Mouse (Mus musculus) MEL (cell line): Measurements from ENCODE around the gene Clic1. TPM values are rescaled to one million over a fixed set of nuclear protein-coding genes. Genes with fewer than 3 reads are reported as not detected.
A peak's percentile ranks its signal among the peaks of the same experiment; 100 is the strongest.

Experiments used
- DNase-seq: peaks from one replicate; pipeline ENCODE4 v3.0.0; 2011; ENCODE audit warnings: low read depth, low spot score
- H3K27ac ChIP-seq: 2 replicates; pipeline ENCODE4 v1.5.1; 2012; ENCODE audit warnings: low read depth, mild to moderate bottlenecking, control low read depth, low read length, moderate library complexity; ENCODE audit not compliant: control insufficient read depth
- H3K27me3 ChIP-seq, 2 experiments: fragments of 150-350 bp in 1 of 2; sonication (generic) in 1 of 2; 2 replicates each; pipeline ENCODE4 v1.6.1; 2012; ENCODE audit warnings: low read length in 2 of 2, mild to moderate bottlenecking in 2 of 2, improper control_type of control experiment in 1 of 2, moderate library complexity in 1 of 2; ENCODE audit not compliant: insufficient read depth in 2 of 2, control insufficient read depth in 1 of 2
- H3K36me3 ChIP-seq, 2 experiments: 2 replicates each; pipeline ENCODE4 v1.6.1; 2012 to 2014; ENCODE audit warnings: low read length in 2 of 2, improper control_type of control experiment in 1 of 2, inconsistent platforms in 1 of 2, mild to moderate bottlenecking in 1 of 2; ENCODE audit not compliant: insufficient read depth in 2 of 2, control insufficient read depth in 1 of 2
- H3K4me1 ChIP-seq, 2 experiments: fragments of 150-350 bp in 1 of 2; sonication (generic) in 1 of 2; 2 replicates each; pipeline ENCODE4 v1.6.1; 2012; ENCODE audit warnings: low read length in 2 of 2, improper control_type of control experiment in 1 of 2, mild to moderate bottlenecking in 1 of 2; ENCODE audit not compliant: insufficient read depth in 2 of 2, control insufficient read depth in 1 of 2
- H3K4me3 ChIP-seq, 2 experiments: fragments of 150-350 bp in 1 of 2; sonication (generic) in 1 of 2; 2 replicates each; pipeline ENCODE4 v1.5.1; 2012; ENCODE audit warnings: low read depth in 2 of 2, low read length in 2 of 2, mild to moderate bottlenecking in 2 of 2, moderate library complexity in 2 of 2, control low read depth in 1 of 2, improper control_type of control experiment in 1 of 2; ENCODE audit not compliant: control insufficient read depth in 1 of 2, insufficient read depth in 1 of 2
- H3K79me2 ChIP-seq: 2 replicates; pipeline ENCODE4 v1.6.1; 2012; ENCODE audit warnings: mild to moderate bottlenecking, low read length, moderate library complexity; ENCODE audit not compliant: control insufficient read depth, poor library complexity, insufficient read depth
- H3K9ac ChIP-seq: 2 replicates; pipeline ENCODE4 v1.6.1; 2012; ENCODE audit warnings: low read depth, mild to moderate bottlenecking, control low read depth, low read length, moderate library complexity; ENCODE audit not compliant: control insufficient read depth, poor library complexity, severe bottlenecking
- H3K9me3 ChIP-seq: fragments of 150-350 bp; sonication (generic); replicated peaks from 2 replicates; pipeline ENCODE4 v1.6.1; 2012; ENCODE audit warnings: mild to moderate bottlenecking, low read length, improper control_type of control experiment, moderate library complexity; ENCODE audit not compliant: insufficient read depth
- BHLHE40 ChIP-seq: IDR thresholded peaks from 2 replicates; pipeline ENCODE4 v1.6.1; 2012; ENCODE audit warnings: low read depth, mild to moderate bottlenecking, inconsistent platforms, low read length, improper control_type of control experiment, borderline replicate concordance
- CHD1 ChIP-seq: IDR thresholded peaks from 2 replicates; pipeline ENCODE4 v1.6.1; 2012; ENCODE audit warnings: low read depth, mild to moderate bottlenecking, inconsistent platforms, low read length, improper control_type of control experiment
- CHD2 ChIP-seq: IDR thresholded peaks from 2 replicates; pipeline ENCODE4 v1.6.1; 2011; ENCODE audit warnings: low read length, improper control_type of control experiment
- E2F4 ChIP-seq: IDR thresholded peaks from 2 replicates; pipeline ENCODE4 v1.6.1; 2011; ENCODE audit warnings: low read depth, low read length, improper control_type of control experiment, borderline replicate concordance
- EP300 ChIP-seq, 2 experiments: IDR thresholded peaks; 2 replicates each; pipeline ENCODE4 v1.6.1; 2011; ENCODE audit warnings: improper control_type of control experiment in 2 of 2, low read length in 2 of 2, low read depth in 1 of 2, mild to moderate bottlenecking in 1 of 2
- ETS1 ChIP-seq: IDR thresholded peaks from 2 replicates; pipeline ENCODE4 v1.6.1; 2012; ENCODE audit warnings: low read depth, mild to moderate bottlenecking, inconsistent platforms, low read length, improper control_type of control experiment, moderate library complexity
- GABPA ChIP-seq: IDR thresholded peaks from 2 replicates; pipeline ENCODE4 v1.6.1; 2012; ENCODE audit warnings: low read depth, mild to moderate bottlenecking, inconsistent platforms, low read length, improper control_type of control experiment, moderate library complexity
- GATA1 ChIP-seq: IDR thresholded peaks from 2 replicates; pipeline ENCODE4 v1.6.1; 2011; ENCODE audit warnings: low read depth, low read length, improper control_type of control experiment
- HCFC1 ChIP-seq: IDR thresholded peaks from 2 replicates; pipeline ENCODE4 v1.6.1; 2012; ENCODE audit warnings: low read depth, mild to moderate bottlenecking, inconsistent platforms, low read length, improper control_type of control experiment, moderate library complexity
- JUND ChIP-seq: IDR thresholded peaks from 2 replicates; pipeline ENCODE4 v1.6.1; 2011; ENCODE audit warnings: low read depth, mild to moderate bottlenecking, improper control_type of control experiment, low read length
- KAT2A ChIP-seq: conservative IDR thresholded peaks from 2 replicates; pipeline ENCODE4 v1.6.1; 2012; ENCODE audit warnings: low read depth, low read length, improper control_type of control experiment, inconsistent platforms
- MAX ChIP-seq: IDR thresholded peaks from 2 replicates; pipeline ENCODE4 v1.6.1; 2011; ENCODE audit warnings: low read length, improper control_type of control experiment
- MAZ ChIP-seq: IDR thresholded peaks from 2 replicates; pipeline ENCODE4 v1.6.1; 2012; ENCODE audit warnings: low read depth, mild to moderate bottlenecking, inconsistent platforms, low read length, improper control_type of control experiment
- MXI1 ChIP-seq: IDR thresholded peaks from 2 replicates; pipeline ENCODE4 v1.6.1; 2011; ENCODE audit warnings: mild to moderate bottlenecking, low read depth, low read length, improper control_type of control experiment
- NELFE ChIP-seq: IDR thresholded peaks from 2 replicates; pipeline ENCODE4 v1.6.1; 2011; ENCODE audit warnings: low read depth, low read length, improper control_type of control experiment
- POLR2AphosphoS2 ChIP-seq: IDR thresholded peaks from 2 replicates; pipeline ENCODE4 v1.6.1; 2011; ENCODE audit warnings: low read length, improper control_type of control experiment
- SIN3A ChIP-seq: IDR thresholded peaks from 2 replicates; pipeline ENCODE4 v1.6.1; 2012; ENCODE audit warnings: low read length, improper control_type of control experiment, inconsistent platforms
- TCF12 ChIP-seq: IDR thresholded peaks from 2 replicates; pipeline ENCODE4 v1.6.1; 2014; ENCODE audit warnings: low read depth, mild to moderate bottlenecking, inconsistent platforms, low read length, improper control_type of control experiment, moderate library complexity
- UBTF ChIP-seq: IDR thresholded peaks from 2 replicates; pipeline ENCODE4 v1.6.1; 2012; ENCODE audit warnings: low read depth, mild to moderate bottlenecking, inconsistent platforms, low read length, improper control_type of control experiment, moderate library complexity, borderline replicate concordance; ENCODE audit not compliant: insufficient read depth
- USF1 ChIP-seq: IDR thresholded peaks from 2 replicates; pipeline ENCODE4 v1.6.1; 2014; ENCODE audit warnings: low read depth, mild to moderate bottlenecking, inconsistent platforms, low read length, improper control_type of control experiment, moderate library complexity
- USF2 ChIP-seq, 2 experiments: IDR thresholded peaks; 2 replicates each; pipeline ENCODE4 v1.6.1; 2011 to 2012; ENCODE audit warnings: improper control_type of control experiment in 2 of 2, low read length in 2 of 2, borderline replicate concordance in 1 of 2, inconsistent platforms in 1 of 2, low read depth in 1 of 2, mild to moderate bottlenecking in 1 of 2; ENCODE audit not compliant: insufficient read depth in 1 of 2
- ZMIZ1 ChIP-seq: IDR thresholded peaks from 2 replicates; pipeline ENCODE4 v1.6.1; 2012; ENCODE audit warnings: low read depth, mild to moderate bottlenecking, inconsistent platforms, low read length, improper control_type of control experiment, moderate library complexity
- ZNF384 ChIP-seq: IDR thresholded peaks from 2 replicates; pipeline ENCODE4 v1.6.1; 2012; ENCODE audit warnings: low read depth, mild to moderate bottlenecking, inconsistent platforms, low read length, improper control_type of control experiment
- polyA plus RNA-seq, 2 experiments: library from polyadenylated mRNA; stranded (reverse) in 1 of 2; unstranded in 1 of 2; fragments of >175 nt in 1 of 2; fragments of >200 nt in 1 of 2; gene quantifications; 2 replicates each; pipeline versions ENCODE4 v1.2.1 to v1.2.4; 2012; ENCODE audit warnings: low replicate concordance in 2 of 2, low read depth in 1 of 2; ENCODE audit not compliant: insufficient read length in 2 of 2, insufficient read depth in 1 of 2, missing spikeins in 1 of 2
- total RNA-seq: library from RNA; depleted of rRNA; stranded (reverse); fragments of 300-350 nt; gene quantifications from 2 replicates; pipeline ENCODE4 v1.2.3, GENCODE M21; 2012

Clic1 gene
- total and polyA plus RNA-seq, 3 experiments: 309 to 335 (median 333) TPM

DNA sequence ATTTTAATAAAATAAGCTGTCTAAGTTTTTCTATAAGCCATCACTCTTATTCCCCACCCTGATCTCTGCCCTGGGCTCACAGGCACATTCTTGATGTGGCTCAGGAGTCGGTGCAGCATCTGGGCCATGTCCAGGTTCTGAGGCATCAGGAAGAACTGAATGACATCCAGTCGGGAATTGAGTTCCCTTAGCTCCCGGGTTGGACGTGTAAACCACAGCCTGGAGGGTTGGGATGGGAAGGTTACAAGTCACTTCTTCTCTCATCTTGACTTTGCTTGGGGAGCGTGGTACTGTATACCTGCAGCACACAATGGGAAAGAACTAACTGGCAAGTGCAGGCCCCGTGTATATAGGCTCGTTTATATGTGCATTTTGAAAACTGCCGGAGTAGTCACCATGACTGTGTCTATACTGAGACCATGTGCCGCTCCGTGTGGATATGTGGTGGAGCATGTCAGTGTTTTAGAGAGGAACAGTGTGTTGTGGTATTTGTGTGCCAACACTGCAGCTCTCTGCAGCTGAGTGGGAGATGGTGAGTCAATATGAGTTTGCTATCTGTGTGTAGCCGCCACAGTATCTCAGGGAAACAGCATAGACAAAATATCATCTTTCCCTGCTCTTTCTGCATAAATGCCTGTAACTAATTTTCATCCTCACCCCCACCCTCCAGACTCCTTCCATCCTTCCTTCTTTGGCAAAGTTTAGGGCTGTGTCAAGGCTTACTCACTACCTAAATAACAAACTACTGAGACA, 10.5 kb upstream of the Clic1 start (continued):
- TF ChIP-seq USF1: no peak

DNA sequence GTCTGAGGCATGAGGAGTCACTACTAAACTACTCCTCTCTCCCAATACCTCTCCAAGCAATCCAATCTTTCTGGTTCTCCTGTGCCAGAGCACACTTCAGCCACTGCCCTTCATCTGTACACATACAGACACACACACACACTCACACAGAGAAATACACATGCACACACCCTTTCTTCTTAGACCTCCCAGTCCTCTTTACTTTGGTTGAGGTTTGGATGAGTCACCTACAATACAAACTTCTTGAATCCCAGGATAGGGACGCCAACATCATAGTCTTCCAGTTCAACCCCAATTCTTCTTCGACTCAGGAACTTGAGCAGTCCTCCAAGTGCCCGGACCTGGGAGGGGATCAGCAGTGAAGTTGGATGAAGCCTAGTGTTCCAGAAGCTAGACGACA, 6.0 kb upstream of the Clic1 start:
- peaks cover 7 to 49% of the 10 kb centered on the region in 2 experiments for H3K4me1 ChIP-seq
- H3K27ac ChIP-seq: peak overlapping the region; percentile 15; the same call in 1 of the 2 replicates
- peaks cover 2% of the 10 kb centered on the region; the same call in 1 of the 2 replicates for H3K79me2 ChIP-seq
- TF ChIP-seq POLR2AphosphoS2 (no peak), GABPA (no peak), MAX (no peak), USF2 (IDR thresholded peaks at IDR 0.05; ENCODE audit: borderline replicate concordance in 1 of 2, insufficient read depth in 1 of 2, low read depth in 1 of 2, low read length in 2 of 2) (no peak), HCFC1 (no peak), E2F4 (no peak), CHD1 (no peak), SIN3A (no peak), ZMIZ1 (no peak)
- no peak overlapping the region for H3K9ac ChIP-seq
- DNase-seq: no peak
- no peaks in the 10 kb centered on the region for H3K9me3 ChIP-seq
- H3K4me3 ChIP-seq: no peak overlapping the region
- peaks cover 0 to 34% of the 10 kb centered on the region in 2 experiments; a peak in 2 of 4 replicates for H3K36me3 ChIP-seq
- no peaks in the 10 kb centered on the region for H3K27me3 ChIP-seq

DNA sequence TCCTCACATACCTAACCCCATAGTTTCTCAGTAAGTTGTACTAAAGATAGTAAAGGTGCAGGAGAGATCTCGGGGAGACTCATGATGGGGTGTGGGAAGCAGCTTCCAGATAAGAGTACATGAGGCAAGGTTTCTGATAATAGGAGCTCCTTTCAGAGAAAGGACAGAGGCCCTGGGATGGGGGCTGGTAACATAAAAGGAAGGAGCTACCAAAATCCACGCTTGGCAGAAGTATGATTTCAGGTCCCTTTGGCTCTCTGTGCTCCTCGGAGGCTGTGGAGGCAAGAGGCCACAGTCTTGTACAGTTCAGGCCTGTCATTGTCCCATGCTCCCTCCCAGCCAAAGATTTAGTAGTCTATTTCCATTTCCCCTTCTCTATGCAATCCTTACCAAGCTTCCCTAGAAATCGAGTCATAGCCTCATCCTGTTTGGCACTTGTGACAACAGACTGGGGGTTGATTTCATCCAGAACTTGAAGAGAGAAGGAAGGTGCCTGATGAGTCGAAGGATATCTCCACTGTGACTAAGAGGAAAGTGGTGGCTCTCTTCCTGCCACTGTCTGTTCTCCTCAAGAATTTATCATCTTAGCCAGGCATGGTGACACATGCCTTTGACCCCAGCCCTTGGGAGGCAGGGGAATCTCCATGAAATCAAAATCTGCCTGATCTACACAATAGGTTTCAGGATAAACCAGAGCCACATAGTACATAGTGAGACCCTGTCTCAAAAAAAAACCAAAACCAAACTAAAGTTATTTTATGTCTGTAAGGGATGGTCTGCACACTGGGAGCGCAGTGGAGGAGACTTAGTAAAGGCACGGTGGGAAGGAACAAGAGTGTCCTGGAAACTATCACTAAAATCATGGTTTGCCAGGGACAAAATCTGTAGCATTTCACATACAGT, 4.6 kb upstream of the Clic1 start:
- Histone ChIP-seq H3K4me3 (peak overlapping the region; percentile 47 to 53; a peak in 3 of 4 replicates), H3K27me3 (no peaks in the 10 kb centered on the region), H3K4me1 (peaks cover 7 to 41% of the 10 kb centered on the region in 2 experiments), H3K27ac (peak overlapping the region; percentile 91), H3K9me3 (no peaks in the 10 kb centered on the region), H3K79me2 (peaks cover 7% of the 10 kb centered on the region), H3K36me3 (peaks cover 0 to 30% of the 10 kb centered on the region in 2 experiments; a peak in 2 of 4 replicates), H3K9ac (peak overlapping the region; percentile 85)
- peak; percentile 77 for DNase-seq
- TF ChIP-seq JUND: 0 out of 2 replicates have a peak, but pooled peaks have one; percentile 6
- no peak for TF ChIP-seq USF2 (IDR thresholded peaks at IDR 0.05; ENCODE audit: borderline replicate concordance in 1 of 2, insufficient read depth in 1 of 2, low read depth in 1 of 2, low read length in 2 of 2)
- TF ChIP-seq CHD1: 0 out of 2 replicates have a peak, but pooled peaks have one; percentile 56
- TF ChIP-seq SIN3A: peak; percentile 82
- TF ChIP-seq NELFE: peak; percentile 37; the same call in 1 of the 2 replicates
- TF ChIP-seq KAT2A: no peak
- no peak for TF ChIP-seq UBTF
- TF ChIP-seq HCFC1: 0 out of 2 replicates have a peak, but pooled peaks have one; percentile 27
- TF ChIP-seq MAX: peak; percentile 64; the same call in 1 of the 2 replicates
- peak; percentile 59 for TF ChIP-seq CHD2
- peak; percentile 74 to 89 for TF ChIP-seq EP300 (IDR thresholded peaks at IDR 0.05; ENCODE audit: low read depth in 1 of 2, low read length in 2 of 2)
- TF ChIP-seq MAZ: 0 out of 2 replicates have a peak, but pooled peaks have one; percentile 20
- no peak for TF ChIP-seq E2F4
- TF ChIP-seq USF1: peak; percentile 22; the same call in 1 of the 2 replicates
- TF ChIP-seq ZMIZ1: no peak
- peak; percentile 43; the same call in 1 of the 2 replicates for TF ChIP-seq MXI1
- TF ChIP-seq GATA1: peak; percentile 93
- TF ChIP-seq BHLHE40: peak; percentile 53; the same call in 1 of the 2 replicates
- TF ChIP-seq ETS1: peak; percentile 87
- TF ChIP-seq TCF12: peak; percentile 75
- peak; percentile 77 for TF ChIP-seq ZNF384
